Mouse (Mus musculus): ENCODE measurements around the gene Nr3c2. TPM values are rescaled to one million over a fixed set of nuclear protein-coding genes. Genes with fewer than 3 reads are reported as not detected.
A peak's percentile ranks its signal among the peaks of the same experiment; 100 is the strongest.

Gene Nr3c2
- total RNA-seq, 2 experiments from 2014 or later: 34.8 to 37.4 TPM

DNA sequence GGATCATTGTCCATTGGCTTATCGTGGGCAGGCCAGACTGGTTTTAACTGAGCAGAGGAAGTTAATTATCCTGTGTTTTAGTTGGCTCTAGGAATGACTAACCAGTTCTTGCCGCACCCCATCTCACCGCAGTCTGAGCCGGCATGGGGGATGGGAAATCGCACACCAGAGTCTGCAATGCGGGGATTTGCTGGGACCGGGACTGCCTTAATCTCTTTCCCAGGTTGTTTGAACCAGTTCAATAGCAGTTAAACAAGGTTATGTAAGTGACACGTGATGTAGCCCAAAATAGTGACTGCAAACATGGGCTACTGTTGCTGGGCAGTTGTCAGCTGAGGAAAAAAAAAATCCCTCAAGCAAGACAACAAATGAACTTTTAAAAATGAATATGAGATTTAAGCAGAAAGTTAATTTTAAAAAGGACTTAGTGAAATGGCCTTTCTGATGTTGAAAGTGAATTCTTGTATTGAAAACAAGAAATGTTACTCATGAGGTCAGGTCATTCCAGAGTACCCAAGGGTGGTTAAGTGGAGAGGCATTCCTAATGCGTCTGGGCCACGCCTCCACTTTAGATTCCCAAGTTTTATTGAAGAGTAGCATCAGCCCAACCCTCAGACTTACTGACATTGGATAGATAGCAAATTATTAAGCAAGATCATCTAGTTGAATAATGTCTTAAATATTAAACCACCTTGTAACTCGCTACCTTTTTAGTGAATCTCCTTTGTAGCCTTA lies 233.8 kb downstream of the Nr3c2 start:
- intact Hi-C loops (cut with DNase I): no loop called here
- Histone ChIP-seq H3K27ac (no peak overlapping the region), H3K4me3 (peak overlapping the region; percentile 4; the same call in 1 of the 2 replicates)
- DNase-seq (ENCODE audit: extremely low spot score in 1 of 2, low spot score in 2 of 2): peak; percentile 16 to 35
- no peak for TF ChIP-seq CTCF (IDR thresholded peaks at IDR 0.05)

DNA sequence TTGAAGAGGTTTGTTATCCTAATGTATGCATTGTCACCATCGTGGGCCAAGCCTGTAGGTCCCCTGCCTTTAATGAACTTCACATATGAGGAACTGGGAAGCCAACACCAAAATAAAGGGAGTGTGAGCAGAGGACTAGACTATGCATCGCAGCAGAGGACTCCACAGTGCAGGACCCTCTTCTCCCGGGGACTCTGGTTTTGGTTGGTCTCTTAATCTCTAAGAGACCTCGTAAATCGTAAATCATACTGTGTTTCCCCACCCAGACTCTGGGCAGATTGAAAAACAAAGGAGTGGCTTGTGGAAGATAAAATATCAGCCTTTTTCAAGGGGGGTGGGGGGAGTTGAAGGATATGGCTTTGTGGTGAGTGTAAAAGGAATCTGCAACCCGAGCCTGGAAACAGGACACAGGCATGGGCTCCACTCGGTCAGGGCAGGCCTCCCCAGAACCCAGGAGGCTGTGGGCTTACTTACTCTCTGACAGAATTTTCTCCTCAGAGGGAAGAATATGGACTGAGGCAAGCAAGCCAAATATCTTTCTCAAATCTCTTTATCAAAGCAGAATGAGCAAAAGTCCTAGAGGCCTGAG lies 234.6 kb downstream of the Nr3c2 start:
- no peak for TF ChIP-seq CTCF (IDR thresholded peaks at IDR 0.05)
- DNase-seq (ENCODE audit: extremely low spot score in 1 of 2, low spot score in 2 of 2): no peak
- H3K27ac ChIP-seq: no peak overlapping the region
- H3K4me3 ChIP-seq: no peak overlapping the region
- intact Hi-C loops (cut with DNase I): no loop called here

GRCm38 (mm10) chr8:77145285-77145684 lies 246.0 kb downstream of the Nr3c2 start:
- TF ChIP-seq CTCF (IDR thresholded peaks at IDR 0.05): no peak
- H3K4me3 ChIP-seq: no peak overlapping the region
- intact Hi-C loops (cut with DNase I): no loop called here
- H3K27ac ChIP-seq: no peak overlapping the region
- DNase-seq (ENCODE audit: extremely low spot score in 1 of 2, low spot score in 2 of 2): no peak

DNA sequence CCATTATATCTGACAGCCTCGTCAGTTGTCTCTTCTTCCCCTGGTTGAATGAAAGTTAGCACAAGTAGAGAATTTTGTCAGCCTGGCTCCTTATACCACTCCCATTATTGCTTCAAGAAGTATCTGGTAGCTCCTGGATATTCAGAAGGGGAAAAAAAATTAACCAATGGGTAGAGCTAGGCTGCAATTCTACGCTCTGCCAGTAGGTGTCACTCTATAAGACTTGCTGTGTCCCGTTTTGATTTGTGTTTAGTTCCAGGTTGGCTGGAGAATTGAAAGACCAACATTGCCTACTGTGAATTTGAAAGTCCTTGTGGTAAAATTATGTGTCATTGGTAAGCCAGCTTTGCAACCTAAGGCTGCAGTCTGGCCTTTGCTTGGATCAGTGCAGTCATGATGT lies 255.3 kb downstream of the Nr3c2 start:
- no peak for DNase-seq (ENCODE audit: extremely low spot score in 1 of 2, low spot score in 2 of 2)
- intact Hi-C loops (cut with DNase I): loop anchor here (10.0 kb wide), 1 partner anchor 190 kb away; no protein-coding TSS in a partner anchor
- no peak overlapping the region for H3K27ac ChIP-seq
- TF ChIP-seq CTCF (IDR thresholded peaks at IDR 0.05): peak; percentile 74
- H3K4me3 ChIP-seq: no peak overlapping the region

GRCm38 (mm10) chr8:77169320-77169719 lies 270.1 kb downstream of the Nr3c2 start:
- Histone ChIP-seq H3K4me3 (no peak overlapping the region), H3K27ac (no peak overlapping the region)
- DNase-seq (ENCODE audit: extremely low spot score in 1 of 2, low spot score in 2 of 2): no peak
- no peak for TF ChIP-seq CTCF (IDR thresholded peaks at IDR 0.05)
- intact Hi-C loops (cut with DNase I): no loop called here

- DNase-seq (ENCODE audit: extremely low spot score in 1 of 2, low spot score in 2 of 2): no peak
- Histone ChIP-seq H3K4me3 (no peak overlapping the region), H3K27ac (no peak overlapping the region)
- no peak for TF ChIP-seq CTCF (IDR thresholded peaks at IDR 0.05)
- intact Hi-C loops (cut with DNase I): no loop called here
Measured at GRCm38 (mm10) chr8:77169757-77170438, 270.7 kb downstream of the Nr3c2 start.

GRCm38 (mm10) chr8:77170439-77170759 lies 271.2 kb downstream of the Nr3c2 start:
- intact Hi-C loops (cut with DNase I): no loop called here
- no peak overlapping the region for H3K27ac ChIP-seq
- no peak; the same call in 1 of the 2 replicates for TF ChIP-seq CTCF (IDR thresholded peaks at IDR 0.05)
- no peak for DNase-seq (ENCODE audit: extremely low spot score in 1 of 2, low spot score in 2 of 2)
- H3K4me3 ChIP-seq: no peak overlapping the region

DNA sequence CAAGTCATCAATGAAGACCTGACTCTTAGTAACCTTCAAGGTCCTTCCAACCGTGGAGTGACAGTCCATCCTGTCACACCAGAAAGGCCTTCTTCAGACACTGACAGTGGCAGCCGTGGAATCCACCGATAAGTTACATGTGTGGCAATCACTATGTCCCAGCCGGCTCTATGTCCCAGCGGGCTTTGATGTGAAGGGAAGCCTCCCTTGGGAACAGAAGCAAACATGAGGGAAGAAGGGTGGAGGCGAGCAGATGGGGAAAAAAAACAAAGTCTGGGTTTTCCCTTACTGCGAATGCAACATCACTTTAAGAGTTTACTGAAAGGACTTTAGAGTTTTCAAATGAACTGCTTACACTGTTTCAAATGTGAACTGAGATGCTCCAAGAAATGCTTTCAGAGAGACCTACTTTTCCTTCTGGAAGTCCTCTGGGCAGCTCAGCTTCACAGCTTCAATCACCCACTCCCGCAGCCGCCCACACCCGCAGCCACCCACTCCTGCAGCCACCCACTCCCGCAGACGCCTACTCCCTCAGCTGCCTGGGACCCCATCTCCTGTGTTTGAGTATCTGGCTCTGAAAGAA lies 273.9 kb downstream of the Nr3c2 start:
- intact Hi-C loops (cut with DNase I): no loop called here
- TF ChIP-seq CTCF (IDR thresholded peaks at IDR 0.05): no peak
- Histone ChIP-seq H3K27ac (no peak overlapping the region), H3K4me3 (no peak overlapping the region)
- DNase-seq (ENCODE audit: extremely low spot score in 1 of 2, low spot score in 2 of 2): no peak

GRCm38 (mm10) chr8:77173736-77174135 lies 274.5 kb downstream of the Nr3c2 start:
- no peak overlapping the region for H3K27ac ChIP-seq
- TF ChIP-seq CTCF (IDR thresholded peaks at IDR 0.05): no peak
- no peak for DNase-seq (ENCODE audit: extremely low spot score in 1 of 2, low spot score in 2 of 2)
- no peak overlapping the region for H3K4me3 ChIP-seq
- intact Hi-C loops (cut with DNase I): no loop called here

- no peak for DNase-seq (ENCODE audit: extremely low spot score in 1 of 2, low spot score in 2 of 2)
- Histone ChIP-seq H3K27ac (no peak overlapping the region), H3K4me3 (no peak overlapping the region)
- no peak for TF ChIP-seq CTCF (IDR thresholded peaks at IDR 0.05)
- intact Hi-C loops (cut with DNase I): no loop called here
Measured at GRCm38 (mm10) chr8:77175471-77175870, 276.2 kb downstream of the Nr3c2 start.

GRCm38 (mm10) chr8:77176343-77176742 lies 277.1 kb downstream of the Nr3c2 start:
- no peak for TF ChIP-seq CTCF (IDR thresholded peaks at IDR 0.05)
- intact Hi-C loops (cut with DNase I): no loop called here
- DNase-seq (ENCODE audit: extremely low spot score in 1 of 2, low spot score in 2 of 2): no peak
- Histone ChIP-seq H3K27ac (no peak overlapping the region), H3K4me3 (no peak overlapping the region)

GRCm38 (mm10) chr8:77185816-77186215 lies 286.6 kb downstream of the Nr3c2 start:
- no peak for DNase-seq (ENCODE audit: extremely low spot score in 1 of 2, low spot score in 2 of 2)
- intact Hi-C loops (cut with DNase I): no loop called here
- Histone ChIP-seq H3K27ac (no peak overlapping the region), H3K4me3 (no peak overlapping the region)
- TF ChIP-seq CTCF (IDR thresholded peaks at IDR 0.05): no peak
